Mouse (Mus musculus): ENCODE results near the gene Rab3a. TPM values are rescaled to one million over a fixed set of nuclear protein-coding genes. Genes with fewer than 3 reads are reported as not detected.

Gene Rab3a
- total and polyA plus RNA-seq, 2 experiments from 2014 or later: 32.8 to 40.3 TPM

DNA sequence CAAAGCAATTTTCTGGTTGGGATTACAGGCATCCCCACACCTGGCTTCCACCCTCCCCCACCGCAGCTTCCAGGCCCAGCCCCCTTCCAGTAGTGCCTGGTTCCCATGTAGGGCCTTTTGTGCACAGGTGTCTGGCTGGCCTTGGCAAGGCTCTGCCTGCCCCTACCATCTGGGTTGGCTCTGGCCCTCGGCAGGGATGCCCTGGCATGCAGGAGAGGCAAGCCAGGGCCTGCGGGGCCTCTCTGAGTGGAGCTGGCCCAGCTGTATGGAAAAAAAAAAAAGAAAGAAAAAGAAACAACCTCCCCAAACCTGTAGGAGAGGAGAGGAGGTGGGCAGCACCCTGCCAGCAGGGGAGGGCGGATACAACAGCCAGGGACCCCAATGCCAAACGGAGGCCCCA, 18.9 kb downstream of the Rab3a start:
- DNase-seq (ENCODE audit: low spot score): no peak
- H3K27me3 ChIP-seq (ENCODE audit: control insufficient read depth, insufficient read depth, low read length): no peaks in the 10 kb centered on the region
- no peak overlapping the region for H3K4me3 ChIP-seq (ENCODE audit: low read depth, low read length)
- no peaks in the 10 kb centered on the region for H3K9me3 ChIP-seq (replicated peaks; ENCODE audit: control insufficient read depth, low read length)
- ATAC-seq (ENCODE audit: insufficient read depth, low read depth): no peak
- H3K9ac ChIP-seq (replicated peaks; ENCODE audit: low read depth, low read length): peak overlapping the region; percentile 21
- H3K4me2 ChIP-seq (ENCODE audit: low read depth, low read length): no peak overlapping the region
- peaks cover 26% of the 10 kb centered on the region for H3K4me1 ChIP-seq (ENCODE audit: control insufficient read depth, insufficient read depth)
- H3K36me3 ChIP-seq (replicated peaks; ENCODE audit: control insufficient read depth, insufficient read depth, low read length): peaks cover 27% of the 10 kb centered on the region
- no peak for TF ChIP-seq EP300 (IDR thresholded peaks at IDR 0.05; ENCODE audit: low read depth)
- no peak overlapping the region for H3K27ac ChIP-seq (ENCODE audit: low read depth)
- WGBS: 75% methylated on average over 5 of the region's 5 CpGs

DNA sequence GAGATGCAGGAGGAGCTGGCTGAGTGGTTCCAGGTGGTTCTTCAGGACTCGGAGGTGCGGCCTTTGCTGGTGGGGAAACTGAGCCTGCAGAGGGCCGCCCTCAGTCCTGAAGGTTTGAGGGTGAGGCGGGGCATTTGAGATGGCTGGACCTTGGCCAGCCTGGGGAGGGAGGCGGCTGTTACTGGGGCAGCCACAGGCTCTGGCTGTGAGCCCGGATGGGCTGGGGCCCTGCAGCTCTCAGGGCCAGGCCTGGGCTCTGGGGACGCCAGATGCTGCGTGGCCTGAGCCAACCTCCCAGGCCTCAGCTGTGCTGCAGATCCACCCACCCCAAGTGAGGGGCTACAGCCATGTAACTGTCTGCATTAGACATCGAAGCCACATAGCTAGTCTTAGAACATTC, 19.4 kb downstream of the Rab3a start:
- TF ChIP-seq CTCF (IDR thresholded peaks at IDR 0.05; ENCODE audit: low read depth) (no peak), EP300 (IDR thresholded peaks at IDR 0.05; ENCODE audit: low read depth) (no peak; the same call in 1 of the 2 replicates)
- H3K4me1 ChIP-seq (ENCODE audit: control insufficient read depth, insufficient read depth): peaks cover 26% of the 10 kb centered on the region
- H3K9ac ChIP-seq (replicated peaks; ENCODE audit: low read depth, low read length): peak overlapping the region; percentile 21; the same call in 1 of the 2 replicates
- no peak overlapping the region for H3K4me3 ChIP-seq (ENCODE audit: low read depth, low read length)
- ATAC-seq (ENCODE audit: insufficient read depth, low read depth) (peak; percentile 28; the same call in 1 of the 2 replicates), DNase-seq (ENCODE audit: low spot score) (peak; percentile 85)
- no peaks in the 10 kb centered on the region for H3K9me3 ChIP-seq (replicated peaks; ENCODE audit: control insufficient read depth, low read length)
- WGBS: 24% methylated on average over 9 of the region's 9 CpGs
- no peaks in the 10 kb centered on the region for H3K27me3 ChIP-seq (ENCODE audit: control insufficient read depth, insufficient read depth, low read length)
- H3K36me3 ChIP-seq (replicated peaks; ENCODE audit: control insufficient read depth, insufficient read depth, low read length): peaks cover 22% of the 10 kb centered on the region
- H3K4me2 ChIP-seq (ENCODE audit: low read depth, low read length): no peak overlapping the region
- H3K27ac ChIP-seq (ENCODE audit: low read depth): peak overlapping the region; percentile 46; the same call in 1 of the 2 replicates

DNA sequence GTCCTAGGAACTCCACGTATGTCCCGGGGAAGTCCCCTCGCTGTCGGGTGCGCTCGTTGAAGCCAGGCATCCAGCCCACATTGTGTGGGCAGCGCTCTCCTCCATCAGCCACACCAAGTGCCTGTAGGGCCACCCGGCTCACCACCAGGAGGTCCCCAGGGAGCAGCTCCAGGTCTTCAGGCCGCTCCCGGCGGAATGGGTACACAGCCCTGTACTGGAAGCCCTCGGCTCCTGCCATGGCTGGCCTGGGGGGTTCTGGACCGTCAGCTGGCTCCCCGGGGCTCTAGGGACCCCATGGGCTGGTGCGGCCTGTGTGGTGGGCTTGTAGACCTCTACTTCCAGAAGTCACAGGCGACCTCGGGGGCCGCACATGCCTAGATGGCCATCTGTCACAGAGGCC, 20.3 kb downstream of the Rab3a start:
- Histone ChIP-seq H3K4me2 (ENCODE audit: low read depth, low read length) (peak overlapping the region; percentile 100; the same call in 1 of the 2 replicates), H3K36me3 (replicated peaks; ENCODE audit: control insufficient read depth, insufficient read depth, low read length) (peaks cover 19% of the 10 kb centered on the region), H3K27ac (ENCODE audit: low read depth) (no peak overlapping the region), H3K9ac (replicated peaks; ENCODE audit: low read depth, low read length) (peak overlapping the region; percentile 95), H3K4me3 (ENCODE audit: low read depth, low read length) (no peak overlapping the region), H3K9me3 (replicated peaks; ENCODE audit: control insufficient read depth, low read length) (no peaks in the 10 kb centered on the region), H3K27me3 (ENCODE audit: control insufficient read depth, insufficient read depth, low read length) (no peaks in the 10 kb centered on the region), H3K4me1 (ENCODE audit: control insufficient read depth, insufficient read depth) (peaks cover 26% of the 10 kb centered on the region)
- ATAC-seq (ENCODE audit: insufficient read depth, low read depth) (no peak), DNase-seq (ENCODE audit: low spot score) (no peak)
- whole genome bisulfite sequencing: 92% methylated on average over 18 of the region's 18 CpGs
- TF ChIP-seq CTCF (IDR thresholded peaks at IDR 0.05; ENCODE audit: low read depth) (no peak), EP300 (IDR thresholded peaks at IDR 0.05; ENCODE audit: low read depth) (no peak)

DNA sequence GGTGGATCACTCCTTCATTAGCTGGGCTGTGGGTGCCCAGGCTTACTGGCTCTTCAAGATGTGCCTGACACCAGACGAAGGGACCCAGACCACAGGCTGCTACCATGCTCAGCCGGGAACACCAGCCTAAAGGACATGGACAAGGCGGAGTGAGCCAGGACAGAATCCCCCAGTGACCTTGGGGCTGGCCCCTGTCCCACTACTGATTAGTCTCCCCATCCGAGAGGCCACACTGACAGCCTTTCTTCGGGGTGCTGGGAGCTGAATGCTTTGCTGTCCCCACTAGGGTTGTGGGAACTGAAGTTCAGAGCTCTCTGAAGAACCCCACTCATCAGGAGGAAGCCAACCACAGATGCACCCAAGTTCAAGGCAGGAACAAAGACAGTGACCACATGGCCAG, 20.7 kb downstream of the Rab3a start:
- Histone ChIP-seq H3K4me3 (ENCODE audit: low read depth, low read length) (peak overlapping the region; percentile 86; the same call in 1 of the 2 replicates), H3K36me3 (replicated peaks; ENCODE audit: control insufficient read depth, insufficient read depth, low read length) (peaks cover 17% of the 10 kb centered on the region), H3K9me3 (replicated peaks; ENCODE audit: control insufficient read depth, low read length) (no peaks in the 10 kb centered on the region), H3K27ac (ENCODE audit: low read depth) (no peak overlapping the region), H3K27me3 (ENCODE audit: control insufficient read depth, insufficient read depth, low read length) (no peaks in the 10 kb centered on the region), H3K4me1 (ENCODE audit: control insufficient read depth, insufficient read depth) (peaks cover 26% of the 10 kb centered on the region), H3K4me2 (ENCODE audit: low read depth, low read length) (peak overlapping the region; percentile 100), H3K9ac (replicated peaks; ENCODE audit: low read depth, low read length) (peak overlapping the region; percentile 95)
- DNase-seq (ENCODE audit: low spot score) (no peak), ATAC-seq (ENCODE audit: insufficient read depth, low read depth) (no peak)
- TF ChIP-seq CTCF (IDR thresholded peaks at IDR 0.05; ENCODE audit: low read depth): no peak
- no peak for TF ChIP-seq EP300 (IDR thresholded peaks at IDR 0.05; ENCODE audit: low read depth)
- 73% methylated on average over 5 of the region's 5 CpGs for WGBS

DNA sequence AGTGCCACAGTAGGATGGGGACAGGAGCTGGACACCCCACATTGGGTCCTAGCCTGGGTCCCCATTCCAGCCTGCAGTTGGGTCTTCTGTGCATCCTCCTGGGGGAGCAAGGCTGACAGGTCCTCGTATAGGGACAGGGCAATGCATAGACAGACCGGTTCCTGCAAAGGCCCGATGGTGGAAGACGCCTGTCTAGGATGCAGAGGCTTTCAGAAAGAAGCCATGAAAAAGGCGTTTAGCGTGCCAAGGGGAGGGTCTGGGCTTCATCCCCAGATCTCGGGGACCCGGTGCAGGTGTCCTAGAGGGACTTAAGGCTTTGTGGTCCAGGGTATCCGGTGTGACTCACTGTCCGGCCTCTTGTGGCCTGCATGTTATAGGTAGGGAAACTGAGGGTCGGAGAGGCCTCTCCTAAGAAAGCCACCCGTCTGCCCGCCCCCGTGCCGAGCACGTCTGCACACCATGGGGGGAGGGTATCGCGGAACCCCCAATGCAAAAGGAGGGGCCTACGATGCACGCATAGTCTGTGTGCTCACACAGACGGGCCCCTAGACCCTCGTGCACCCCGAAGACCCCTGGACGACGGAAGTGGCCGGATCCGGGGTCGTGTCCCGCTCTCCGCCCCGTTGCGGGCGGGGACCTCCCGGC, 21.5 kb downstream of the Rab3a start:
- peaks cover 26% of the 10 kb centered on the region for H3K4me1 ChIP-seq (ENCODE audit: control insufficient read depth, insufficient read depth)
- whole genome bisulfite sequencing: 2% methylated on average over 34 of the region's 34 CpGs
- TF ChIP-seq CTCF (IDR thresholded peaks at IDR 0.05; ENCODE audit: low read depth): no peak
- no peak for TF ChIP-seq EP300 (IDR thresholded peaks at IDR 0.05; ENCODE audit: low read depth)
- H3K9ac ChIP-seq (replicated peaks; ENCODE audit: low read depth, low read length): peak overlapping the region; percentile 95
- H3K27ac ChIP-seq (ENCODE audit: low read depth): peak overlapping the region; percentile 98
- no peaks in the 10 kb centered on the region for H3K9me3 ChIP-seq (replicated peaks; ENCODE audit: control insufficient read depth, low read length)
- peak overlapping the region; percentile 100 for H3K4me2 ChIP-seq (ENCODE audit: low read depth, low read length)
- peak overlapping the region; percentile 86 for H3K4me3 ChIP-seq (ENCODE audit: low read depth, low read length)
- DNase-seq (ENCODE audit: low spot score): no peak
- no peaks in the 10 kb centered on the region for H3K27me3 ChIP-seq (ENCODE audit: control insufficient read depth, insufficient read depth, low read length)
- peaks cover 17% of the 10 kb centered on the region for H3K36me3 ChIP-seq (replicated peaks; ENCODE audit: control insufficient read depth, insufficient read depth, low read length)
- ATAC-seq (ENCODE audit: insufficient read depth, low read depth): 0 out of 2 replicates have a peak, but pooled peaks have one; percentile 0
